Mouse (Mus musculus): Measurements from ENCODE around the gene 1700013G24Rik.

Gene 1700013G24Rik

GRCm38 (mm10) chr4:137458310-137458709, 5.2 kb downstream of the 1700013G24Rik start:
- no peak for DNase-seq

GRCm38 (mm10) chr4:137458861-137459260, 5.8 kb downstream of the 1700013G24Rik start:
- no peak for DNase-seq

GRCm38 (mm10) chr4:137460676-137461075, 7.6 kb downstream of the 1700013G24Rik start:
- no peak for DNase-seq

GRCm38 (mm10) chr4:137461217-137461616, 8.1 kb downstream of the 1700013G24Rik start:
- DNase-seq: no peak

GRCm38 (mm10) chr4:137461981-137462690, 9.1 kb downstream of the 1700013G24Rik start:
- DNase-seq: no peak

GRCm38 (mm10) chr4:137465125-137465787, 12.2 kb downstream of the 1700013G24Rik start:
- no peak for DNase-seq

- DNase-seq: no peak
Observed at GRCm38 (mm10) chr4:137466991-137467390, 13.9 kb downstream of the 1700013G24Rik start.

- no peak for DNase-seq
Observed at GRCm38 (mm10) chr4:137467525-137467924, 14.4 kb downstream of the 1700013G24Rik start.

- peak; percentile 98 for DNase-seq
Observed at GRCm38 (mm10) chr4:137468260-137469080, 15.4 kb downstream of the 1700013G24Rik start, which contains the start of gene Hspg2. TSS of gene Hspg2 (plus strand) at chr4:137468769.

- no peak for DNase-seq
Observed at GRCm38 (mm10) chr4:137469081-137469844, 16.2 kb downstream of the 1700013G24Rik start.

GRCm38 (mm10) chr4:137469845-137470692, 17.0 kb downstream of the 1700013G24Rik start:
- DNase-seq: no peak

- DNase-seq: no peak
Observed at GRCm38 (mm10) chr4:137470701-137471317, 17.7 kb downstream of the 1700013G24Rik start.

GRCm38 (mm10) chr4:137471326-137471725, 18.2 kb downstream of the 1700013G24Rik start:
- no peak for DNase-seq

GRCm38 (mm10) chr4:137473240-137473639, 20.2 kb downstream of the 1700013G24Rik start:
- DNase-seq: no peak

GRCm38 (mm10) chr4:137473701-137474388, 20.8 kb downstream of the 1700013G24Rik start:
- no peak for DNase-seq

GRCm38 (mm10) chr4:137474694-137475093, 21.6 kb downstream of the 1700013G24Rik start:
- no peak for DNase-seq

- no peak for DNase-seq
Observed at GRCm38 (mm10) chr4:137475271-137476050, 22.4 kb downstream of the 1700013G24Rik start.

- DNase-seq: no peak
Observed at GRCm38 (mm10) chr4:137476065-137476760, 23.1 kb downstream of the 1700013G24Rik start.

GRCm38 (mm10) chr4:137476761-137477237, 23.7 kb downstream of the 1700013G24Rik start:
- no peak for DNase-seq
